Mouse (Mus musculus): ENCODE results near the gene Stxbp3. TPM values are rescaled to one million over a fixed set of nuclear protein-coding genes. Genes with fewer than 3 reads are reported as not detected.

Stxbp3 gene
- total RNA-seq, 2 experiments from 2014 or later = 24.7 to 28.4 TPM

- no peak for DNase-seq (ENCODE audit: low spot score in 2 of 2)
Measured at GRCm38 (mm10) chr3:108797723-108798122, 42.6 kb downstream of the Stxbp3 start.

- no peak for DNase-seq (ENCODE audit: low spot score in 2 of 2)
Measured at GRCm38 (mm10) chr3:108796386-108796785, 43.9 kb downstream of the Stxbp3 start.

DNA sequence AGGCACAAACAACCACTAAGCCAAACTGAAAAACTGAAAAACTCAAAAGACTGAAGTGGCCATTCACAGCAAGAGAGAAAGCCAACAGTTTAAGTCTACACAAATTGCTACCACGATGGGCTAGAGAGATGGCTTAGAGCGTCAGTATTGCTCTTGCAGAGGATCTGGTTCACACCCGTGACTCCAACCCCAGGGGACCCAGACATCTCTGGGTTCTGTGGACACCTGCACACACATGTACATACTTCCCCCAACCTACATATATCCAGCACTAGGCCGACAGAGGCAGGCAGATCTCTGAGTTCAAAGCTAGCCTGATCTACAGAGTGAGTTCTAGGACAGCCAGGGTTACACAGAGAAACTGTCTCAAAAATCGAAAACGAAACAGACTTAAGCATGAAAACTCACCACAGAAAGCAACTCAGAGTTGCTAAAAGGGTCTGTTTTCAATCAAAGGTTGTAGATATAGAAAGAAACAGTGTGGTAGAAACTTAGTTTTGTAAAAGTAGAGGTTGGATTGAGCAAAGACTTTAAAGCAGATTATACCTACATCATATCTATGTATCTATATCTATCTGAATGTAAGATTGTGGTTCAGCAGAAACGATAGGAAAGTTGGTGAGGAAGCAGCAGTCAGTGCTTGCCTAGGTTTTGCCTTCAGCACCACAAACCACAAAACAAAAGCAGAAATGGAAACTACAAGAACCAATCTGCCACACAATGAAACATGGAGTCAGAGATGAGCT is 44.6 kb downstream of the Stxbp3 start:
- DNase-seq (ENCODE audit: low spot score in 2 of 2) = no peak

GRCm38 (mm10) chr3:108794780-108795179 is 45.5 kb downstream of the Stxbp3 start:
- DNase-seq (ENCODE audit: low spot score in 2 of 2) = no peak

GRCm38 (mm10) chr3:108792420-108792819 is 47.9 kb downstream of the Stxbp3 start:
- no peak for DNase-seq (ENCODE audit: low spot score in 2 of 2)

DNA sequence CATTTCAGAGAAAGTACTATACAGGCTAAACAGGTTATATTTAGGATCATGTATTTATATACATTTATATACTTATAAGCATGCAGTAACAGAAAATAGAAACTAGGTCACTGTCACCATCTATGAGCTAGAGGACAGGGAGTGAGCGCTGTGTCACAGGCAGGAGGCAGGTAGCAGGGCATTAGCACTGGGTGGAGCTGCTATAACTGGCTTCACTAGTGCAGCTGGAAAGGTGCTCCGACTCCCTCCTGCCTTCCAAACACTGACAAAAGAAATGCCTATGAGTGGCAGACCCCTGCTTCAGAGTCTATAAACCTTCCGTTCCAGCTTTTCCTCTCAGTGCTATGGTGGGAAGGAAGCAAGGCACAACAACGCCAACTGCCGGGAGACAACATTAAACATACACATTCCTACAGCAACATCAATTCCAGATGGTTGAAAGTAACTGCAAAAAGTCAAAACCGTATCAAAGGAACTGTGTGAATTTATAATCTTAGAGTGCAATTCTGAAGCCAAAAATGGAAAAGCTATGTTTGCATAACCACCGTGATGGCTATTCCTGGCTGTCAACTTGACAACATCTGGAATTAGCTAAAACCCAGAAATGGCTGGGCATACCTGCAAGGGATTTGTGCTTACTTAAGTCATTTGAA is 49.1 kb downstream of the Stxbp3 start:
- no peak for DNase-seq (ENCODE audit: low spot score in 2 of 2)

DNA sequence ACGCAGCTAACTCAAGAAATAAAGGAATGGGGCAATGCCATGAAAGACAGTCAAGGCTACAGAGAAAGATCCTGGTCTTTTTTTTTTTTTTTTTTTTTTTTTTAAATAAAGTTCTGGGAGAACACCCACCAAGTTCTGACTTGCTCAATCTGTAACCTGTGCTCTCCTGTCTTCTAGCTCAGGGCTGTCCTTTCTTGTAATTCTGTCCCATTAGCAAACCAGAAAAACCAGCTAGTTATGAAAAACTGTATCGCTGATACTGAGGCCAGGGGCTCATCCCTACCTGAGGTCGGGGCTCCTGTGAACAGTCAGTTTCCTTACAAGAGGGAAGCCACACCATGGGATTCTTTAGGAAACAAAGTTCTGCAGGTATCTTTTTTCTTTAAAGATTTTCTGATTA is 49.8 kb downstream of the Stxbp3 start:
- no peak for DNase-seq (ENCODE audit: low spot score in 2 of 2)

DNA sequence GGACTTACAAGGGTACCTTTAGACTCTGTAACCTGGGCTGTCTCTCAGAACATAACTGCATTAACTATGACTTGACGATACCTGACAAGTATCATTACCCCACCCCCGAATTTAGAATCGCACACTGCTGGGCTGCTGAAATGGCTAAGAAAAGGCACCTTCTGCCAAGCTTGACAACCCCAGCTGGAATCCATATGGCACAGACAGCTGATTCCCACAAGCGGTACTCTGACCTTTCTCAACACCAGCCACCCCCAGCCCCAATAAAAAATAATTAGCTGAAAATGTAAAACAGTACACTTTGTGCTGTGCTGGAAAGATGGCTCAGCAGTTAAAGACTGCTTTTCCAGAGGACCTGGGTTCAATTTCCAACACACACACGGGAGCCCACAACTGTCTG is 51.0 kb downstream of the Stxbp3 start:
- no peak for DNase-seq (ENCODE audit: low spot score in 2 of 2)

GRCm38 (mm10) chr3:108788455-108788794 is 51.9 kb downstream of the Stxbp3 start:
- no peak for DNase-seq (ENCODE audit: low spot score in 2 of 2)

GRCm38 (mm10) chr3:108787754-108788454 is 52.4 kb downstream of the Stxbp3 start:
- DNase-seq (ENCODE audit: low spot score in 2 of 2) = no peak

DNA sequence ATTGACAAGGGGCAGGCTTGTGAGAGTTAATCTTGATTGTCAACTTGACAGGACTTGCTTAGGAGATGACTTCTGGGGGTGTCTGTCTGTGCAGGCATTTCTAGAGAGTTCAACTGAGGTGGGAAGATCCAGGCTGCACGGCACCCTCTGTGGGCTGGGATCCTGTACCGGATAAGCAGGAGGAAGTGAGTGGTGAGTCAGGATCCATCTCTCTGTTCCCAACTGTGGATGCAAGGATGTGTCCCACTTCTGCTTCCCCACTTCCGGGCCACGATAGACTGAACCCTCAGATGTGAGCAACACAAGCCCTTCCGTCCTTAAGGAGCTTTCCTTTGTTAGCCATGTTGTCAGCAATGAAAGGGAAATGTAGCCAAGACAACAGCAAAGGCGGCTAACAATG is 53.8 kb downstream of the Stxbp3 start:
- no peak for DNase-seq (ENCODE audit: low spot score in 2 of 2)

- no peak for DNase-seq (ENCODE audit: low spot score in 2 of 2)
Measured at GRCm38 (mm10) chr3:108782364-108782895, 57.9 kb downstream of the Stxbp3 start.

DNA sequence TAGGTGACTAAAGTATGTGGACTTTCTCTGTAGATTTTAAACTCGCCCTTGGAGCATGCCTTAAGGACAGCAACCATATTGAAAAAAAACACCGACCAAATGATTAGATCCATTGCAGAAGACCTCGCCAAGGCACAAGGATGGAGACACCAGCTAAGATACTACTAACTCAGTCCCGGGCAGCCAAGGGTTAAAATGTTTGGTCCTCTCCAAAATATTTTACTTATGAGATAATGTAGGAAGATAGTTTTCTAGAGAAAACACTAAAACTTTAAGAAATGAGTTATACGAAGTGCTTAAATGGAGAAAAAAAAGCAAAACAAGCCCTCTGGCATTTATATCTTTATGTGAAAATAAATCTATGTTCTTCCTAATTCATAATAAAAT is 58.4 kb downstream of the Stxbp3 start:
- no peak for DNase-seq (ENCODE audit: low spot score in 2 of 2)

- DNase-seq (ENCODE audit: low spot score in 2 of 2) = peak; percentile 72 to 89
Measured at GRCm38 (mm10) chr3:108781238-108781883, 59.0 kb downstream of the Stxbp3 start.

DNA sequence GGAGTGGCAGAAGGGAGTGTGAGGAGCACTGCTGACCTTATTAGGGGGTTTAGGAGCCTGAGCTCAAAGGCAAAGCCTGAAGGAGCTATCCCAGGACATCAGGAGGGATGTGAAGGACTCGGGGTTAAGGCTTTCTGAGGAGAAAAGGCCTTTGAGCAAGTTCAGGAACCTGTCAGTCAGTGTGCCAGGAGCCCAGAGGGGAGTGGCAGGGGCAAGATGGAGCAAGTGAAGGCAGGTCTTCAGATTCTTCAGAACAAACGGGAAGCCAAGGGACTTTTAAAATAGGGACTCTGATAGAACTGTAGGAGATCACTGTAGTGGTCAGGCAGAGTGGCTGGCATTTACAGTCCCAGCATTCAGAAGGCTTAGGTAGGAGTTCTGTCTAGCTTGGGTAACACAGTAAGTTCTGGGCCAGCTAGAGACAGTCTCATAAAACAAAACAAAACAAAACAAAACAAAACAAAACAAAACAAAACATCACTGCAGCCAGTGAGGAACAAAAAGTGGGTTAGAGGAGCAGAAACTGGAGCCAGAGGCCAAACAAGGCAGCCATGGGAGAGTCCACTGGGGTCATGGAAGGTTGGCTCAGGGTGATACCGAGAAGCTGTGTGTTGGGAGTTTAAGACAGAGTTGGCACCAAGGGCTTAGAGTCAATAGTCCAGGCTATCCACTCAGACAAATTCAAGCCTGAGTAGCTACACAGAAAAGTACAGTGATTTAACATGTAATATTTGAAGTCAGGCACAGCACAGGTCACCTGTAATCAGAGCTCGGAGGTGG is 61.4 kb downstream of the Stxbp3 start:
- DNase-seq (ENCODE audit: low spot score in 2 of 2) = no peak

GRCm38 (mm10) chr3:108772811-108773210 is 67.5 kb downstream of the Stxbp3 start:
- no peak for DNase-seq (ENCODE audit: low spot score in 2 of 2)

GRCm38 (mm10) chr3:108772211-108772610 is 68.1 kb downstream of the Stxbp3 start:
- peak; percentile 52 to 77 for DNase-seq (ENCODE audit: low spot score in 2 of 2)

GRCm38 (mm10) chr3:108770725-108771368 is 69.5 kb downstream of the Stxbp3 start:
- DNase-seq (ENCODE audit: low spot score in 2 of 2) = peak; percentile 50 to 89

DNA sequence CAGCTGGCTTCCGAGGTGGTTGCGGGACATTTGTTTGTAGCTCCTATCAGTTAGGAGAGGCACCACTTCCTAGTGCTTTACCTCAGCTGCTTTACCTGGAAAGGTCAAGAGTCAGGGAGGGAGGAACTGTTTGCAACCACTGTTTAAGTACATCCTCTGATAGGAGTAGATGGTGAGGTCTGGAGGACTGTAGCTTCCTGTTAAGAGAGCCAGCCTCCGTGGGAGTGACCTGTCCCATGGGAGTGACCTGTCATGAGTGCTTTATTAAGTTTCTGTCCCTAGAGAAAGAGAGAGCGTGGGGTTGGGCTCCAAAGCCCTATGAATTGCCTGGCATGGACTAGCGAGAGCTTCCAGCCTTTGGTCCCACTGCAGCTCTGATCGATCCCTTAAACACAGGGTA is 70.8 kb downstream of the Stxbp3 start:
- DNase-seq (ENCODE audit: low spot score in 2 of 2) = no peak

- no peak for DNase-seq (ENCODE audit: low spot score in 2 of 2)
Measured at GRCm38 (mm10) chr3:108767416-108767815, 72.9 kb downstream of the Stxbp3 start.

All from layer of hippocampus, adult 18-20 months (tissue).